Mouse (Mus musculus) thymus, postnatal 10 days (tissue): ENCODE measurements at regions not wholly inside any gene's neighbourhood (a gene's known extent, or its start where the extent isn't known, plus 50 kb on each side); places are given as distances from the start of the nearest gene placed in this dataset.

ENCODE experiments used
- DNase-seq, 2 experiments: peaks; one replicate each; pipeline ENCODE4 v3.0.0; 2021; ENCODE audit warnings: low spot score in 2 of 2

DNA sequence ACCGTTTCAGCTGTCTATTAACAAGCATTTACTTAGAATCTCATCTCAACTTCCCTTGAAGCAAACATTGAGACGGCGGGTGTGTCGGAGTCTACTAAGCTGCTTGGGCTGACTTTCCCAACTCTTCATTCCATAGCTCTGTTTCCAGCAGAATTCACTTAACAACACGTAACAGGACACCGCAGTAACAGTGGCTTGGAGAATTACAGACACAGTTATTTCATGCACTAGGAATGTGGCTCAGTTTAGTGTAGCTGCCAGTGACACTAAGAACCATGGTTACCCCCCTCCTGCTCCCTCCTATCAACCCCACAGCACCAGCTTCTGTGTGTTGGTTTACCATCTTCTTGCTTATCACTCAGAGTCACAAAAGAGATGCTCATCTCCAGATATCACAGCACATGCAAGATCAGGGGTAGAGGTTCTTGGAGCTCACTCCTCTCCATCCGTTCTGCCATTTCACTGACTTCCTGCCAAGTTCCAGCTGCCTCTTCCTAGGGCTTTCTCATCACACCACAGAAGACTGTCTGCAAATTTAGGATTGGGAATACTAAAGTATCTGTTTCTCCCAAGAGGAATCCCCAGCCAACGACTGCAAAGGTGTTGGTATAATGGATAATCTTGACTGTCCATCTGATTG, 90.7 kb downstream of the Banf2 start:
- no peak for DNase-seq

DNA sequence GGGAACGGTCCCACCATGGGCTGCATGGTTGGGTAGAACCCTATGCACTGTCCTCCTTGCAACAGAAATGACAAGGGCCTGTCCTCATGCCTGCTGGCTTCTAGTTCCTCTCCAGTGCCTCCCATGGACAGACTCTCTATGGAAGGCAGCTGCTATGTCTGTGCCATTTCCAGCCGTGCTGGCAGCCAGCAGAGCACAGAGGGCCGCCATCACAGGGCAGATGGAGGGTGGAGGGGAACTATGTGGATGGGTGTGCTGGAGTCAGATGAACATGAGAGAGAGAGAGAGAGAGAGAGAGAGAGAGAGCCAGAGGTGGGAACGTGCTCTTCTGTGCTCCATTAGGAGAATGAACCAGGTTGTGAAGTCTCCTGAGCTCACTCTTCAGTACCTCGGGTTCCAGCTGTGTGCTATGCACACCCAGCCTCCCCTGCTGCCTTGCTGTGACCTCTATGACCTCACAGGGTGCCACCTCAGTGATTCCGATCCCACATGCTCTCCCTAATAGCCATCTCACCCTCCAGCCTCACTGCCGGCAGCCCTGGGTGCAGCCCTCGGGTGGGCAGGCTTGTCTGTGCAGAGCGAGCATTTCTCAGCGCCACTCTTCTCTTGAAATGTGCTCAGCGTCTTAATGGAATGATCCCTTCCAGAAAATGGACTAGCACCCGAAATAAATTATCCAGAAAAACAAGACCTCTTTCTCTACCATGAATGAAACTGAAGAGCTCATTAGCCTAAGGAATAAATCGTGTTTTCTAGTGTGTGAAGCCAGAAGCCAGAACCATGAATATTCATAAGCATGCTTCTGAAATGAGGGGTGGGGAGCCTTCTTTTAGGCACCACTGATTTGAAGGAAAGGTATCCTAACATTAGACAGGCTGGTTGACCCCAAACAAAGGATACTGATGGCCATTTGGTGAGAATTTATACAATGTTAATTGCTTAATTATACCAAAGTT, 94.5 kb downstream of the Banf2 start:
- DNase-seq, result no peak

DNA sequence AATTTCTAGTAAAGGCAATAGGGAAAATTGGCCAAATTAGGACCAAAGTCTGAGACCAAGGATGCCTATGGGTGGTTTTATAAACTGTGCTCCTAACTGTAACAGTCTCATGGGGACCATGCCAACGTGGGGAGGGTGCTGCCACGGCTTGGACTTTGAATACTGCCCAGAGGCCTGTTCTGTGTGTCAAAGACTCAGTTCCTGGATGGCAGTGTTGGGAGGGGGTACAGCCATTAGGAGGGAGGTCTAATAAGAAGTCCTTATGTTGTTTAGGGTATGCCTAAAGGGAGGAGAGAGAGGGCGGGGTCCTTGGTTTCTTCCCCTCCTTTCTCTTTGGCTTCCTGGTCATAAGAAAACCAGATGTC, 95.2 kb downstream of the Banf2 start:
- DNase-seq, result no peak

DNA sequence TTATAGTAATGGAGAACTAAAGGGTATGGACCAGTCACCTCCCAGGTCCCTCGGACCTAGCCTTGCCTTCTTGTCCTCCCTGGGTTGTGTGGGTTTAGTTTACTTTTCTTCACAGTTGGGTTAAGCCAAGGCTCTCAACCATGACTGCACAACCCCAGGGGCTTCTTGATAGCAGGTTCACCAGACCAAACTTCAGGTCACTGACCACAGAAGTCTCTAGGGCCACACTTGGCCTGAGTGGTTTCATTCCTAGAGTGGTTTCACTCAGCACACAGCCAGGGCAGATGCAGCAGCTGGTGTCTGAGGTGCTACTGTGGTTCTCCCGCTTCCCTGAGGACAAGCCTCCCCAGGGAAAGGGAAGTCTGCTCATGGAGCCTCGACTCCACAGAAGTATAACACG, 95.7 kb downstream of the Banf2 start:
- no peak for DNase-seq

DNA sequence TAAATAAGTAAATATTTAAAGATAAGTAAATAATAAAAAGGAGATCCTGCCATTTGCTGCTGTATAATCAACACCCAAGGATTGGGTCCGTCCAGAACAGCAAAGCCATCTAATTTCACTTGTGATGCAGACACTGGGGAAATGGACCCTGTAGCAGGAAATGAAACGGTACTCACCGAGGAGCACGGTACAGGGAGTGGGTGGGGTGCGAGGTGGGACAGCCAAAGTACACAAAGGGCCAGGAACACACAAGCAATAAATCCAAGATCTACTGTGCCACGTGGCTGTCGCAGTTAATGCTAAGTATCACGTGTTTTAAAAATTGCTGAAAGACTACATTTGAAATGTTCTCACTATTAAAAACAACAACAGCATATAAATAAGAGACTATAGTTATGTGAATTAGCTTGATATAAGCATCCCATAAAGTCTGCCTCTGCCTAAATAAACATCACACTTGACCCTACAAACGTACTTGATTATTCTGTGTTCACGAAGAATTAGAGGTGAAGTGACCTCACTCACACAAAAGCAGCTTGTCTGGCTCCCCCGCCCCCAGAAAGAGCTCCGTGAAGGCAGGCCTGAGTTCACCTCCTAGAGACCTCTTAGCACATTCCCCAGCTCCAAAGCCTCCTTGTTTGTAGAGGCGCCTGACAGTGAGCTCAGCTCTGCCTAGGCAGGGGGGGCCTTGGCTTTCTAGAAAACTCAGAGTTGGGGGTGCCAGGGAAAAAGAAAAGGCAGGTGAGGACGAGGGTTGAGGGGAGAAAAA, 101.1 kb downstream of the Banf2 start:
- no peak for DNase-seq

DNA sequence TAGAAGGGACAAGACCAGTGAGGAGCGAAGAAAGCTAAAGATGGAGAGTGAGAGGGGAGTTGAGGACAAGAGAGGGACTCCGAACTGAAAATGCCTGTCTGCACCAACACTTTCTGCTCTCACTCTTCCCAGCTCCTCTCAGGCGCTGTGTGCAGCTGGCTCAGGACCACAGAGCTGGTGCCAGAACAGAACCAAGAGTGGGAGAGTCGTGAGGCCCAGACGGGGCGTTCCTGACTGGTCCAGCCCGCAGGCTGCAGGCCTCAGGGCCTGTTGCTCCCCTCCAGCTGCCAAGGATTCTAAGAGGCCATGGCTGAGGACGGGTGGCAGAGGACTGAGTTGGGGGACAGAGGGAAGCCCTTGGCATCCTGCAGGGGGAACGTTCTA, 101.7 kb downstream of the Banf2 start:
- no peak for DNase-seq

DNA sequence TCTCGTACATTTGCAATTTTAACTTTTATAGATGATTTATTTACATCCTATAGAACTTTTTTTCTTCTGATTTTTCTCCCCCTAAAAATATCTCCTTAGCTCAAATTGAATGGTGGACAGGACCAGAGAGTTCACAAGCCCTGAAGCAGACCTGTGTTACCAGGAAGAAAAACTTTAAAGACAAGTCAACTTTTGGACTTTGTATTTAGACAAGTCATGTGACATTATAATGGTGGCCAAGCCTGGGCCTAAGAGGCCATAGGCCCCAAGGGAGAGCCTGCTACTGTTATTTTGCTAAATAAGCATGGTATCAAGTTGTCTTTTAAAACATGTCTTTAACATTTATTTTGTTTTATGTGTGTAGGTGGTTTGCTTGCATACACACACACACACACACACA, 102.7 kb downstream of the Banf2 start:
- DNase-seq, result no peak

DNA sequence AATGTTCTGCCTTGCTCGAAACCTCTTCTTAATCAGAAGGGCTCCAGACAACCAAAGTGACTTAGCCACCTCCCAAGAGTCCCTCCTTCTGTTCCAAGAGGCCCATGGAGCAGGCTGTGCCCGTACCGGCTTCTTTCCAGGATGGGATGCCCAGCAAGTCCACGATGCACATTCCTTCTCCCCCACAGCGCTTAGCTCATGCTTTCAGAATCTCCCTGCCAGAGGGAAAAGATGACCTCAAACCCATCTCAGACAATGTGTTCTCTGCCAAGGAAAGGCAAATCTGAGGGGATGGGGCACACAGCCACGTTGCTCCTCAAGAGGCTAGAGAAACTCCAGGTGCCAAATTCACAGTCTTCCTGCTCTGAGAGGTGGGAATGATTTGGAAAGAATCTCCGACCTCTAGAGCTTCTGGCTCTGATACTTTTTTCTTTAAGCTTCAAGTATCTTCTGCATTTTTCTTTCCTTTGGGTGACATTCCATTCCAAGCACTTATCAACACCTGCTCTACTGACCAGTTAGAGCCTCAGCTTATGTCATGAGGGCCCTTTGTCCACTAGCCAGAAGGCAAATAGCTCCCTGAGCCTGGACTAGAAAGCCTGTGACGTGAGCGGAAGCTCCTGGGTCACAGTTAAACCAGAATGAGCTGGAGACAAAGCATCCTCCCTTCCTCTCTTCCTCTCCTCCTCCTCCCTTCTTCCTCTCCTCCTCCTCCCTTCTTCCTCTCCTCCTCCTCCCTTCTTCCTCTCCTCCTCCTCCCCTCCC, 110.9 kb downstream of the Banf2 start:
- no peak for DNase-seq

DNA sequence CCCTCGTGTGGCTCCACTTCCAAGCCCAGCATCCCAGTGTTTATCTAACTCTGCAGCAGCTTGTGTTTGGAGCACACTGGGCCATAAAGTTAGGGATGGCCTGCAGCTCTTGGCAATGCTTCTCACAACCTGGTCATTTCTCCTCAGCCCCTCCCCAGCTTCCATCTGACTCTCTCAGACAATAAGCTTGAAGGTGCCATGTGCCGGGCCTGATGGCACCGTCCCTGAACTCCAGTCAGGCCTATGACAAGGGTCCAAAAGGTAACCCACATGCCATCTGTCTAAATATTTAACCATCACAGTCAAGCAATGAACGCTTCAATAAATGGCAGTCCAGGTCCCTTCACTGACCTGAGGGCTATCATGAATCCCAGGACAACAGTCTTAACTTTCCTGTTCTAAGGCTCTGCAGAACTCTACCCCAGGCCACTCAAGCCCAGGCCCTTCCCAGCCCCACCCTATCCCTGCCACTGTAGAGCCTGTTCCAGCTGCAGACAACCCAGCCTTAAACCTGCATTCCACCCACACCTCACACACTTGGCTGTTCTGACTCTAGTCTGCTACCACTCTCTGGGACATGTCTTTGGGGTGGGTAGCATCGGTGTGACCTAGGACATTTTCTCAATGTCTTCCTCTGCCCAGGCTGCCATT, 111.8 kb downstream of the Banf2 start:
- no peak for DNase-seq

DNA sequence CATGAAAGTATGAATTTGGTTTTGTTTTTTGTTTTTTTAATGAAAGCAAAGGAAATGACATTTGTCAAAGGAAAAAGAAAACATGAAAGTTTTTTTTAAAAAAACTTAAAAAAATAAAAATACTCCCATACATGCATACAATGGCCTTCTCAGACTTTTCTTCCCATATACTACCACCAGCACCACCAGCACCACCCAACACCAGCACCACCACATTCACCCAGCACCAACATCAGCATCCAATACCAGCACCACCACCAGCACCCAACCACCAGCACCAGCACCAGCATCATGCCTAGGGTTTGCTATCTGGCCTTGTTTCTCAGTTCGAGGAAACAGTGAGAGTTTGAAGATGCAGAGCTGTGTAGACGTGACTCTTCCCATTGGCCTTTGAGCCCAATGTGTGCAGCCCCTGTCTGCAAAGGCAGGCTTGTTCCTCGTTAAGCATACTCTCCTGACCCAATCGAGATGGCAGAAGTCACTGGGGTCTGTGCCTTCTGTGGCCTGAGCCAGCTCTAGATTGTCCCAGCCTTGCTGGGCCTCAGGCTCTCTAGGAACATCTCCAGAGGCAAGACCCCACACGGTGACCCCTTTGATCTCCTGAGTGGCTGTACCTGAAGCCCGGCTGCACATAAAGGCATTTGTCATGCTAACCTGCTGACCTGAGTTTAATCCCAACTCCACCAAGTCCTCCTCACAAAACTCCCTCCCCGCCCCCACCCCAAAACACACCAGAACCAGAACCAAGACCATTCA, 113.8 kb upstream of the Mgme1 start:
- no peak for DNase-seq

DNA sequence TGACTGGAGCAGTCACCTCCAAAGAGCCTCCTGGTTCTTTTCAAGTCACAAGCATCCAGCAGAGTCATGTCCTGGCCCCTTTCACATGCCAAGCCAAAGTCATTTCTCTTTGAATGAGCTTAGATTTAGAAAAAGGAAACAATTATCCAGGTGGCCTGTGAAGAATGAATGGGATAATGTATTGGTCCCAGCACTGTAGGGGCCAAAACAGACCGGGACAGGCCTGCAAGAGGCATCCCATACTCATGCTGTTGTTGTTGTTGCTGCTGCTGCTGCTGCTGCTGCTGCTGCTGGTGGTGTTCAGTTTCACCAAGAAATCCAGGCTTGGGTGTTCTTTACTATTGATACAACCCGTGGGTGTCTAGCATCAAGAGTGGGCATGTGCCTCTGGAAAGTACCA, 113.1 kb upstream of the Mgme1 start:
- DNase-seq, result no peak

DNA sequence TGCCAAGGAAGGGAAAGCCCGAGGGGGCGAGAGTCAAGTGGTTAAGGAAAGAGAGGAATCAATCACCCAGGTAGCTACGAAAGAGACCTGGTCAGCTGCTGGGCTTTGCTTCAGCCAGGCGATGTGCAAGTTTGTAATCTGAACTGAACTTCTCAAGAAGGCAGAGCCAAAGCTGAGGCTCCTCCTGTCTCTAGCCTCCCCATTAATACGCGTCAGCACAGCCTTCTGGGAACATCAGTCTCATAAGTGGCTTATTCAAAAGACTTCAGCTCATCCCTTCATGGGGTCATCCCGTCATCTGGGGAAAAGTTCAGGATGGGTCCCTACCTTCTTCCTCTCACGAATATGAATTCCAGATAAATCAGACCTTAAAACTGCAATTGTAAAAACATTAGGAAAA, 112.2 kb upstream of the Mgme1 start:
- DNase-seq, result no peak

DNA sequence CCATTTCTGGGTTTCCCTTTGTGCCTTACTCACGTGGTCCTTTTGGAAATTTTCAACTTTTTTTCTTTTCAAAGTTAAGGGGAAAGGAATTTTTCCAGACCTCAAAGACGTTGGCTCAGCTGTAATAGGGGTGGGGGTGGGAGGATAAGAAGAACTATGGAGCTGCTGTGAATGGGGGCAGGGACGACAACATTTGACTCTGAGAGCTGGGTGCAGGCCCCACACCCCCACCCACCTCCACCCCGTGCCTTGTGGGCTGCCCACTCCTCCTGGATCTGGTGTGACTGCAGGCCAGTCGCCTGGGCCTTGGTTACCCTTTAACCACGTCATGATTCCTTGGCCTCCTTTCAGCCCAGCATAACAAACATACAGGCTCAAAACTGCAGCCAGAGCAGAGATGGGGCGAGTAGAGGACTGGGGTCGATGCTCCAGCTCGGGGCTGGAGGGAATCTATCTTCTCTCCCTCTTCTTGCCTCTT, 110.6 kb upstream of the Mgme1 start:
- no peak for DNase-seq

DNA sequence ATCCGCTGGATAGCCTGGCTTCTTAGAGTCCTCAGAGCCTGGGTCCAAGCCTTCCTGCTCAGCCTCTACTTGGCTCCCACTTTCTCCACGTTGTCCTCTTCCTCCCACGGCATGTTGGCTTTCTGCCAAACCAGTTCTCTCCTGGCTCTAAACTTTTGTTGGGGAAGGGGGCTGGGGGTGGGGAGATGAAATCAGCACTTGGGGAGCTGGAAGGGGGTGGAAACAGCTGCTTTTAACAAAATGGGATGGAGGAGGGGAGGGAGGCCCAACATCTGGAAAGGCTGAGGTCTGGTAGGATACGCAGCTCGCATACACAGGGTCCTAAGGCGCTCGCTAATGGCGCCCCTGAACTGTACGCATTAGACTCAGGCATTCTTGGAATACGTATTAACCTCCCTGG, 110.0 kb upstream of the Mgme1 start:
- DNase-seq, result no peak

DNA sequence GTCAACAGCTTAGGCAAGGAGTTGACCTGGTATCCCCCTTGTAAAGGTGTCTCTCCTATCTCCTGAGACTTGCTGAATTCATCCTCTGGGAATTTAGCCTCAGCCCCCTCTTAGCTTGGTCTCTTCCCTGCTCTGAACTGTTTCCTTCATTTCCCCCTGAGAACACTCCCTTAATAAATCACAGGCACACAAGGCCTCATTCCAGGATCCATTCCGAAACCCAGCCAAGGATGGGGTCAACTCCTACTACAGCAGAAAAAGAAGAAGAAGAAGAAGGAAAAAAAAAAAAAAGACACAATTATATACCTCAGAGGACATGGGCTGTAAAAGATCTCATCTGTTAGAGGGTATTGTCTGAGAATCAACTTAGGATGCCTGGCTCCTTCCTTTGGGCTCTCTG, 108.6 kb upstream of the Mgme1 start:
- no peak for DNase-seq

DNA sequence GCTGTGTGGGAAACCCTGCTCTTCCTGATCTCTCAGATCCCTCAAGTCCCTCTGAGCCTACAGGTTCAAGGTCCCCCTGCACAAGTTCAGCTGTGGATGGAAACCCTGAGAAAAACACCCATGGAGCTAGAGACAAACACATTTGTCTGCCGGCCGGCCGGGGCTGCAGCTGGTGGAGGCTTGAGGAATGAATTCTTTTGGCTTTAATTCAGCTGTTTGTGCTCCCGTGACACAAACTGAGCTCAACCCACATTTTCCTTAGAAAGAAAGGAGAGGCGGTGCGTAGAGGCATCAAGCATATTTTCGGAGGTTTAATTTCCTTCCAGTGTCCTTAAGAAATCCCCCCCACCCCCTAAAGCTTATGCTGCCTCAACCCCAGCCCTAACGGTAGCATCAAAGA, 106.4 kb upstream of the Mgme1 start:
- no peak for DNase-seq

DNA sequence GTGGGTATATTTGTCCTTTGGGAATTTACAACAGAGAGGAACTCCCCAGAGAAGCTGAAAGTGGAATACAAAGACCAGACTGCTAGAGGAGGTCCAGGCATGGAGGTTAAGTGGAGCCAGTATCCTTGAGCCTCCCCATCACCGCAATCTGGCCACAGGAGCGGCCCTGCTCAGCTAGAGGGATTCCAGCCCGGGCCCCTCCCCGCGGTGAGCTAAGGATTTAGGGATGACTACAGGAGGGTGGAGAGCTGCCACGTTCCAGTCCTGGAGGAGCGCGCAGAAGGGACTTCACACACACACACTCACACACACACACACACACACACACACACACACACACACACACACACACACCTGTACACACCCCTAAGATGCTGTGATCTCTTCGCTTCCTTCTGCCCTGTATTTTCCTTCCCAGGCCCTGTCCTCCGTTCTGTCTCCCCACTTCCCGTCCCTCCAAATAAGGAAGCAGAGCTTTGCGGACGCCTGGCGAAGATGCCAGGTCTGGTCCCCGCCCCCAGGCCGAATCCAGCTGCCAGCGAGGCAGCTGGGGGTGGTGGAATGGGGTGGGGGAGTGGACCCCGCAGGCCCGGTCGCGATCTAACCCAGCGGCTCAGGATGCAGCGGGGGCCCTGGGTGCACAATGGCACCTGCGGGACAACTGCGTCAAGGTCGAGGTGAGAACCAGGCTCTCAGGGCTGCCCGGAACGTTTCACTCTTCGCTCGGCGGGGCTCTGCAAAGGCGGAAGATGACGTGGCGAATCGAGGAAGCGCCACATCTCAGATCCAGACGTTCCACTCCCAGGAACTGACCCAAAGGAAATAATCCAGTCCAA, 105.3 kb upstream of the Mgme1 start:
- peak; percentile 23 to 24 for DNase-seq

DNA sequence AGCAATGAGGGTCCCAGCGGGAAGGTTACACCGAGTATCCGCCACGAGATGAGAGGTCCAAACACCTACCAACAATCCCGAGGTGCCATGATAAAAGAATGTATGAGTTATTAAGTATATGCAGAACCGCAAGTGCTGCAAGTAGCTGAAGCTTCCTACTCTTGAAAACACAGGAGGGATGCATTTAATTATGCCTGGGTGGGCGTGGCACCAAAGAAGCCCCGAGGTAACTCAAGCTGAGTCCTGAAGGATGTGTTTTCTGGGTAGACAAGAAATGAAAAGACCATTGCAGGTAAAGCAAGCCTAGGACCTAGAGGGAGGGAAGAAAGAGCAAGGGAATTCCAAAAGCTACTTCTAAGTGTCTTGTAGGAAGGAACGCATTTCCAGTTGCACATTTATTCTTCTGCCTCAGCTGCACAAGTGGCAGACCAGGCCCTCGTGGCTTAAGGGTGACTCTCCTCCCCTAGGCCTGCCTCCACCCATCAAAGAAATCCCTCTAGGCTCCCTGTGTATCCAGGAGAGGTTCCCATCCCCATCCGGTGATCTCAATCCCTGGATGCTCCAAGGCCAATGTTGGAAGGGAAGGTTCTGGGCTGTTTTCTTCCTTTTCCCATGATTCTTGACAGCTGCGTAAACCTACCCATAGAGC, 104.2 kb upstream of the Mgme1 start:
- DNase-seq, result no peak

DNA sequence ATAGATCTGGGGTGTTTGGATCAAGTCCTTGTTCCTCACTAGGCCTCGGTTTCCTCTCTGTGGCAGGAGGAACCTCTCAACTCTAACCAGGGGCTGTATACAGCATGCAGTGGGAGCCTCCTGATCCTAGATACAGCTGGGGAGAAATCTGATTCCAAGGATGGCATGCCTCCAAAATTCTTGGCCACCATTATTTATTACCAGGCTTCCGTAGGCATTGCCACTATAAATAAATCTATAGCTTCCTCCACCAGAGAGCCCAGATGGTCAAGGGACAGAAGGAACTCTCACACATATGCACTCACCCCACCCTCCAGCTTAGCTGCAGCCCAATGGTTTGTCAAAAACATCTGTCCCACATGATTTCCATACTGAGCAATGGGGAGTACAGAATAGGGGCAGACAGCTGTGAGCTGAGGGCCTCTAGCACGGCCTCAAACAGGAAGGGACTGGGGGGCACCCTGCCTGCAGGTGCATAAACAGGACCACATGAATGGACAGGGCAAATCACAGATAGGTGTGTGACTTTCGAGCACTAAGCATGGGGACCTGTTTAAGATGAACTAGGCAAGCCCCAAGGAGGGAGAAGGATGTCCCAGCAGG, 100.8 kb upstream of the Mgme1 start:
- no peak for DNase-seq
